Mouse (Mus musculus) liver, embryonic 12.5 days (tissue): ENCODE measurements around the gene Gm20671. TPM values are rescaled to one million over a fixed set of nuclear protein-coding genes. Genes with fewer than 3 reads are reported as not detected.
"Not testable (repeated sequence)": the region's sequence is repeated elsewhere in the genome, so short reads cannot be mapped to it uniquely, and the experiment has no call there.

Source experiments
- ATAC-seq: fragments of 200-750 bp; cut with Nextera tagmentation; 2 replicates; pipeline ENCODE4 v1.8.0; 2017; ENCODE audit warnings: moderate number of reproducible peaks, mild to moderate bottlenecking, moderate library complexity
- H3K27ac ChIP-seq: fragments of 300-500 bp; sonication (generic); 2 replicates; pipeline ENCODE4 v1.5.1; 2016; ENCODE audit warnings: mild to moderate bottlenecking
- H3K27me3 ChIP-seq: fragments of 300-500 bp; sonication (generic); replicated peaks from 2 replicates; pipeline ENCODE4 v1.6.1; 2016; ENCODE audit warnings: mild to moderate bottlenecking, moderate library complexity
- H3K36me3 ChIP-seq: fragments of 300-500 bp; sonication (generic); 2 replicates; pipeline ENCODE4 v1.6.1; 2016; ENCODE audit warnings: mild to moderate bottlenecking, moderate library complexity
- H3K4me1 ChIP-seq: fragments of 300-500 bp; sonication (generic); 2 replicates; pipeline ENCODE4 v1.6.1; 2016
- H3K4me2 ChIP-seq: fragments of 300-500 bp; sonication (generic); 2 replicates; pipeline ENCODE4 v1.6.1; 2016; ENCODE audit warnings: mild to moderate bottlenecking, moderate library complexity
- H3K4me3 ChIP-seq: fragments of 300-500 bp; sonication (generic); 2 replicates; pipeline ENCODE4 v1.5.1; 2016; ENCODE audit warnings: mild to moderate bottlenecking, moderate library complexity
- H3K9ac ChIP-seq: fragments of 300-500 bp; sonication (generic); 2 replicates; pipeline ENCODE4 v1.6.1; 2016; ENCODE audit warnings: mild to moderate bottlenecking, moderate library complexity
- H3K9me3 ChIP-seq: fragments of 300-500 bp; sonication (generic); replicated peaks from 2 replicates; pipeline ENCODE4 v1.6.1; 2016; ENCODE audit warnings: mild to moderate bottlenecking, moderate library complexity
- WGBS: fragments of 180-500 bp; shearing (Covaris S2); methylation state at CpG from one replicate; pipeline ENCODE4 v1.1.7; 2016; ENCODE audit not compliant: insufficient replicate concordance; 5-methylcytosine and 5-hydroxymethylcytosine counted together
- polyA plus RNA-seq: library from polyadenylated mRNA; unstranded; fragments of >200 nt; fragmentation: Nextera tagmentation; extraction: Ambion mirVana; gene quantifications from 2 replicates; pipeline ENCODE4 v1.2.1, GENCODE M21; 2016

The Gm20671 gene
- polyA plus RNA-seq, 1 experiment from 2014 or later = not detected

- H3K4me2 ChIP-seq = no peak overlapping the region
- ATAC-seq = no peak
- H3K27me3 ChIP-seq = no peaks in the 10 kb centered on the region
- H3K4me1 ChIP-seq = peaks cover 45% of the 10 kb centered on the region
- WGBS = 43% methylated on average over 6 of the region's 6 CpGs
- no peak overlapping the region for H3K4me3 ChIP-seq
- 0 out of 2 replicates have a peak, but pooled peaks cover 3% of the 10 kb centered on the region for H3K36me3 ChIP-seq
- no peaks in the 10 kb centered on the region for H3K9me3 ChIP-seq
- no peak overlapping the region for H3K27ac ChIP-seq
- H3K9ac ChIP-seq = no peak overlapping the region
These were observed 79.1 kb downstream of the Gm20671 start for GRCm38 (mm10) chr5:32747650-32748375.

GRCm38 (mm10) chr5:32745705-32746655 lies 80.9 kb downstream of the Gm20671 start:
- Histone ChIP-seq H3K4me2 (peak overlapping the region; percentile 59), H3K9me3 (no peaks in the 10 kb centered on the region), H3K4me1 (peaks cover 51% of the 10 kb centered on the region), H3K36me3 (peaks cover 12% of the 10 kb centered on the region; the same call in 1 of the 2 replicates), H3K4me3 (peak overlapping the region; percentile 53), H3K27ac (peak overlapping the region; percentile 75; the same call in 1 of the 2 replicates), H3K27me3 (no peaks in the 10 kb centered on the region), H3K9ac (peak overlapping the region; percentile 57)
- ATAC-seq = peak; percentile 84
- WGBS = 5% methylated on average over 10 of the region's 10 CpGs

- WGBS = 64% methylated on average over 9 of the region's 9 CpGs
- Histone ChIP-seq H3K9me3 (no peaks in the 10 kb centered on the region), H3K4me2 (no peak overlapping the region), H3K4me1 (peaks cover 45% of the 10 kb centered on the region), H3K9ac (no peak overlapping the region), H3K4me3 (no peak overlapping the region), H3K27me3 (no peaks in the 10 kb centered on the region), H3K27ac (no peak overlapping the region), H3K36me3 (peaks cover 38% of the 10 kb centered on the region)
- ATAC-seq = no peak
These were observed 84.8 kb downstream of the Gm20671 start for GRCm38 (mm10) chr5:32742149-32742548.

GRCm38 (mm10) chr5:32741377-32741776 lies 85.5 kb downstream of the Gm20671 start:
- H3K27me3 ChIP-seq, H3K9ac ChIP-seq, H3K4me3 ChIP-seq, H3K27ac ChIP-seq, ATAC-seq, H3K4me2 ChIP-seq, H3K9me3 ChIP-seq: not testable (repeated sequence)
- Histone ChIP-seq H3K36me3 (peaks cover 45% of the 10 kb centered on the region), H3K4me1 (peaks cover 38% of the 10 kb centered on the region)
- WGBS = 82% methylated on average over 4 of the region's 4 CpGs

- H3K9ac ChIP-seq, ATAC-seq, H3K4me3 ChIP-seq, H3K27ac ChIP-seq, H3K9me3 ChIP-seq, H3K27me3 ChIP-seq, H3K4me2 ChIP-seq: not testable (repeated sequence)
- Histone ChIP-seq H3K4me1 (peaks cover 32% of the 10 kb centered on the region), H3K36me3 (peaks cover 48% of the 10 kb centered on the region)
- 74% methylated on average over 8 of the region's 8 CpGs for WGBS
These were observed 86.1 kb downstream of the Gm20671 start for GRCm38 (mm10) chr5:32740850-32741249.

- 80% methylated on average over 3 of the region's 3 CpGs for WGBS
- no peak for ATAC-seq
- H3K4me1 ChIP-seq = peaks cover 25% of the 10 kb centered on the region
- no peak overlapping the region for H3K27ac ChIP-seq
- H3K9ac ChIP-seq = no peak overlapping the region
- H3K27me3 ChIP-seq = no peaks in the 10 kb centered on the region
- H3K4me3 ChIP-seq = no peak overlapping the region
- H3K9me3 ChIP-seq = no peaks in the 10 kb centered on the region
- no peak overlapping the region for H3K4me2 ChIP-seq
- H3K36me3 ChIP-seq = peaks cover 55% of the 10 kb centered on the region
These were observed 86.8 kb downstream of the Gm20671 start for GRCm38 (mm10) chr5:32740138-32740537.

GRCm38 (mm10) chr5:32736770-32737169 lies 90.1 kb downstream of the Gm20671 start:
- H3K27me3 ChIP-seq, H3K9me3 ChIP-seq, H3K27ac ChIP-seq, H3K9ac ChIP-seq, H3K4me3 ChIP-seq, H3K4me2 ChIP-seq, H3K4me1 ChIP-seq: not testable (repeated sequence)
- peaks cover 64% of the 10 kb centered on the region for H3K36me3 ChIP-seq
- ATAC-seq = peak; percentile 33; the same call in 1 of the 2 replicates
- WGBS = 71% methylated on average over 3 of the region's 3 CpGs

- H3K9ac ChIP-seq = no peak overlapping the region
- 77% methylated on average over 6 of the region's 6 CpGs for WGBS
- H3K4me2 ChIP-seq = no peak overlapping the region
- ATAC-seq = no peak
- 0 out of 2 replicates have a peak, but pooled peaks cover 2% of the 10 kb centered on the region for H3K4me1 ChIP-seq
- peaks cover 60% of the 10 kb centered on the region for H3K36me3 ChIP-seq
- H3K27ac ChIP-seq = no peak overlapping the region
- H3K9me3 ChIP-seq = no peaks in the 10 kb centered on the region
- no peaks in the 10 kb centered on the region for H3K27me3 ChIP-seq
- H3K4me3 ChIP-seq = no peak overlapping the region
These were observed 91.1 kb downstream of the Gm20671 start for GRCm38 (mm10) chr5:32735779-32736178.

GRCm38 (mm10) chr5:32733892-32734291 lies 93.0 kb downstream of the Gm20671 start:
- not testable (repeated sequence) for H3K27me3 ChIP-seq, H3K27ac ChIP-seq, H3K4me2 ChIP-seq, H3K9me3 ChIP-seq, H3K4me3 ChIP-seq, H3K4me1 ChIP-seq, H3K9ac ChIP-seq
- WGBS = 84% methylated on average over 6 of the region's 6 CpGs
- ATAC-seq = peak; percentile 42
- H3K36me3 ChIP-seq = peaks cover 49% of the 10 kb centered on the region

GRCm38 (mm10) chr5:32728851-32729250 lies 98.1 kb downstream of the Gm20671 start:
- Histone ChIP-seq H3K9me3 (no peaks in the 10 kb centered on the region), H3K4me2 (no peak overlapping the region), H3K9ac (no peak overlapping the region), H3K4me1 (no peaks in the 10 kb centered on the region), H3K36me3 (peaks cover 7% of the 10 kb centered on the region; the same call in 1 of the 2 replicates), H3K27ac (no peak overlapping the region), H3K27me3 (no peaks in the 10 kb centered on the region), H3K4me3 (no peak overlapping the region)
- no peak for ATAC-seq
- 77% methylated on average over 8 of the region's 8 CpGs for WGBS

- H3K9me3 ChIP-seq = no peaks in the 10 kb centered on the region
- 0 out of 2 replicates have a peak, but pooled peaks cover 1% of the 10 kb centered on the region for H3K36me3 ChIP-seq
- 70% methylated on average over 7 of the region's 7 CpGs for whole genome bisulfite sequencing
- H3K27ac ChIP-seq = no peak overlapping the region
- no peaks in the 10 kb centered on the region for H3K27me3 ChIP-seq
- H3K4me3 ChIP-seq = no peak overlapping the region
- ATAC-seq = no peak
- H3K9ac ChIP-seq = no peak overlapping the region
- no peak overlapping the region for H3K4me2 ChIP-seq
- H3K4me1 ChIP-seq = no peaks in the 10 kb centered on the region
These were observed 98.6 kb downstream of the Gm20671 start for GRCm38 (mm10) chr5:32728300-32728699.

GRCm38 (mm10) chr5:32725397-32725796 lies 101.5 kb downstream of the Gm20671 start:
- not testable (repeated sequence) for H3K4me2 ChIP-seq, H3K36me3 ChIP-seq, H3K27ac ChIP-seq, H3K4me3 ChIP-seq, ATAC-seq, H3K4me1 ChIP-seq, H3K27me3 ChIP-seq, H3K9me3 ChIP-seq, H3K9ac ChIP-seq
- 52% methylated on average over 3 of the region's 3 CpGs for WGBS
